Mouse (Mus musculus) limb, embryonic 10.5 days (tissue): ENCODE data around the gene Cables2. TPM values are rescaled to one million over a fixed set of nuclear protein-coding genes. Genes with fewer than 3 reads are reported as not detected.
A peak's percentile ranks its signal among the peaks of the same experiment; 100 is the strongest.

ENCODE experiments used
- DNase-seq: peaks from one replicate; pipeline ENCODE4 v3.0.0-alpha.2; 2017; ENCODE audit warnings: low spot score
- H3K27ac ChIP-seq: fragments of 300-500 bp; sonication (generic); 2 replicates; pipeline ENCODE4 v1.5.1; 2016; ENCODE audit warnings: mild to moderate bottlenecking
- H3K27me3 ChIP-seq: fragments of 300-500 bp; sonication (generic); 2 replicates; pipeline ENCODE4 v1.6.1; 2016; ENCODE audit warnings: low read depth, mild to moderate bottlenecking; ENCODE audit not compliant: poor library complexity, severe bottlenecking
- H3K36me3 ChIP-seq: fragments of 300-500 bp; sonication (generic); 2 replicates; pipeline ENCODE4 v1.6.1; 2016; ENCODE audit warnings: mild to moderate bottlenecking, moderate library complexity
- H3K4me1 ChIP-seq: fragments of 300-500 bp; sonication (generic); 2 replicates; pipeline ENCODE4 v1.6.1; 2016
- H3K4me3 ChIP-seq: fragments of 300-500 bp; sonication (generic); 2 replicates; pipeline ENCODE4 v1.5.1; 2016; ENCODE audit warnings: mild to moderate bottlenecking, moderate library complexity
- H3K9me3 ChIP-seq: fragments of 300-500 bp; sonication (generic); replicated peaks from 2 replicates; pipeline ENCODE4 v1.6.1; 2016; ENCODE audit warnings: mild to moderate bottlenecking
- WGBS: fragments of 180-500 bp; shearing (Covaris S2); methylation state at CpG from one replicate; pipeline ENCODE4 v1.1.7; 2016; 5-methylcytosine and 5-hydroxymethylcytosine counted together
- polyA plus RNA-seq: library from polyadenylated mRNA; unstranded; fragments of >200 nt; fragmentation: Nextera tagmentation; extraction: Ambion mirVana; gene quantifications from 2 replicates; pipeline ENCODE4 v1.2.1, GENCODE M21; 2016

The Cables2 gene
- polyA plus RNA-seq, 1 experiment from 2014 or later: 16.4 TPM

- no peaks in the 10 kb centered on the region for H3K36me3 ChIP-seq
- 91% methylated on average over 5 of the region's 5 CpGs for WGBS
These were observed 34.7 kb downstream of the Cables2 start for GRCm38 (mm10) chr2:180238591-180238990.

GRCm38 (mm10) chr2:180237601-180238345 lies 35.5 kb downstream of the Cables2 start:
- H3K36me3 ChIP-seq: no peaks in the 10 kb centered on the region
- H3K4me1 ChIP-seq: peaks cover 14% of the 10 kb centered on the region
- H3K9me3 ChIP-seq: no peaks in the 10 kb centered on the region
- H3K4me3 ChIP-seq: no peak overlapping the region
- no peak overlapping the region for H3K27ac ChIP-seq
- no peaks in the 10 kb centered on the region for H3K27me3 ChIP-seq
- 91% methylated on average over 7 of the region's 7 CpGs for WGBS
- DNase-seq: no peak

More at GRCm38 (mm10) chr2:180238591-180238990, 34.7 kb downstream of the Cables2 start:
- H3K4me1 ChIP-seq: peaks cover 14% of the 10 kb centered on the region
- H3K27ac ChIP-seq: no peak overlapping the region
- no peak for DNase-seq
- no peaks in the 10 kb centered on the region for H3K27me3 ChIP-seq
- no peaks in the 10 kb centered on the region for H3K9me3 ChIP-seq
- H3K4me3 ChIP-seq: no peak overlapping the region

GRCm38 (mm10) chr2:180236930-180237329 lies 36.4 kb downstream of the Cables2 start:
- Histone ChIP-seq H3K4me1 (peaks cover 14% of the 10 kb centered on the region), H3K9me3 (no peaks in the 10 kb centered on the region), H3K27ac (no peak overlapping the region), H3K36me3 (no peaks in the 10 kb centered on the region), H3K4me3 (no peak overlapping the region), H3K27me3 (no peaks in the 10 kb centered on the region)
- 83% methylated on average over 3 of the region's 3 CpGs for WGBS
- no peak for DNase-seq

- H3K27ac ChIP-seq: peak overlapping the region; percentile 34; the same call in 1 of the 2 replicates
- H3K36me3 ChIP-seq: no peaks in the 10 kb centered on the region
- peaks cover 19% of the 10 kb centered on the region for H3K4me1 ChIP-seq
- no peaks in the 10 kb centered on the region for H3K9me3 ChIP-seq
- no peak overlapping the region for H3K4me3 ChIP-seq
- H3K27me3 ChIP-seq: no peaks in the 10 kb centered on the region
- WGBS: 63% methylated on average over 3 of the region's 3 CpGs
- no peak for DNase-seq
These were observed 36.8 kb downstream of the Cables2 start for GRCm38 (mm10) chr2:180236500-180236899.

- 94% methylated on average over 4 of the region's 4 CpGs for WGBS
- no peak overlapping the region for H3K4me3 ChIP-seq
- H3K27me3 ChIP-seq: no peaks in the 10 kb centered on the region
- no peaks in the 10 kb centered on the region for H3K9me3 ChIP-seq
- peaks cover 19% of the 10 kb centered on the region for H3K4me1 ChIP-seq
- DNase-seq: no peak
- H3K36me3 ChIP-seq: no peaks in the 10 kb centered on the region
- 0 out of 2 replicates have a peak overlapping the region, but pooled peaks have one; percentile 34 for H3K27ac ChIP-seq
These were observed 37.5 kb downstream of the Cables2 start for GRCm38 (mm10) chr2:180235788-180236187.

GRCm38 (mm10) chr2:180234980-180235379 lies 38.3 kb downstream of the Cables2 start:
- WGBS: 62% methylated on average over 6 of the region's 6 CpGs
- no peaks in the 10 kb centered on the region for H3K36me3 ChIP-seq
- DNase-seq: no peak
- peak overlapping the region; percentile 73 for H3K27ac ChIP-seq
- H3K4me1 ChIP-seq: peaks cover 26% of the 10 kb centered on the region
- no peaks in the 10 kb centered on the region for H3K27me3 ChIP-seq
- no peak overlapping the region for H3K4me3 ChIP-seq
- no peaks in the 10 kb centered on the region for H3K9me3 ChIP-seq

- Histone ChIP-seq H3K4me1 (peaks cover 26% of the 10 kb centered on the region), H3K36me3 (no peaks in the 10 kb centered on the region), H3K4me3 (no peak overlapping the region), H3K9me3 (no peaks in the 10 kb centered on the region), H3K27me3 (no peaks in the 10 kb centered on the region), H3K27ac (peak overlapping the region; percentile 73; the same call in 1 of the 2 replicates)
- 94% methylated on average over 8 of the region's 8 CpGs for WGBS
- no peak for DNase-seq
These were observed 38.9 kb downstream of the Cables2 start for GRCm38 (mm10) chr2:180234353-180234752.

GRCm38 (mm10) chr2:180233101-180233904 lies 40.0 kb downstream of the Cables2 start:
- Histone ChIP-seq H3K9me3 (no peaks in the 10 kb centered on the region), H3K36me3 (no peaks in the 10 kb centered on the region), H3K27ac (no peak overlapping the region), H3K4me1 (peaks cover 33% of the 10 kb centered on the region), H3K4me3 (no peak overlapping the region), H3K27me3 (no peaks in the 10 kb centered on the region)
- DNase-seq: no peak
- 87% methylated on average over 7 of the region's 7 CpGs for WGBS

GRCm38 (mm10) chr2:180230482-180230881 lies 42.8 kb downstream of the Cables2 start:
- WGBS: 59% methylated on average over 4 of the region's 4 CpGs
- H3K4me3 ChIP-seq: no peak overlapping the region
- DNase-seq: no peak
- peaks cover 60% of the 10 kb centered on the region for H3K4me1 ChIP-seq
- H3K27ac ChIP-seq: no peak overlapping the region
- H3K27me3 ChIP-seq: peaks cover 18% of the 10 kb centered on the region
- H3K9me3 ChIP-seq: no peaks in the 10 kb centered on the region
- H3K36me3 ChIP-seq: no peaks in the 10 kb centered on the region

- no peaks in the 10 kb centered on the region for H3K36me3 ChIP-seq
- DNase-seq: no peak
- H3K9me3 ChIP-seq: no peaks in the 10 kb centered on the region
- H3K4me3 ChIP-seq: no peak overlapping the region
- peaks cover 60% of the 10 kb centered on the region for H3K4me1 ChIP-seq
- WGBS: 69% methylated on average over 3 of the region's 3 CpGs
- no peak overlapping the region for H3K27ac ChIP-seq
- peaks cover 31% of the 10 kb centered on the region for H3K27me3 ChIP-seq
These were observed 44.2 kb downstream of the Cables2 start for GRCm38 (mm10) chr2:180229129-180229528.

- H3K27ac ChIP-seq: peak overlapping the region; percentile 71; the same call in 1 of the 2 replicates
- H3K9me3 ChIP-seq: no peaks in the 10 kb centered on the region
- H3K4me1 ChIP-seq: peaks cover 60% of the 10 kb centered on the region
- WGBS: 51% methylated on average over 7 of the region's 7 CpGs
- no peak overlapping the region for H3K4me3 ChIP-seq
- H3K27me3 ChIP-seq: peaks cover 37% of the 10 kb centered on the region
- no peaks in the 10 kb centered on the region for H3K36me3 ChIP-seq
- DNase-seq: no peak
These were observed 44.7 kb downstream of the Cables2 start for GRCm38 (mm10) chr2:180228592-180228991.

- H3K36me3 ChIP-seq: no peaks in the 10 kb centered on the region
- H3K4me3 ChIP-seq: peak overlapping the region; percentile 41; the same call in 1 of the 2 replicates
- peak overlapping the region; percentile 71 for H3K27ac ChIP-seq
- peaks cover 42% of the 10 kb centered on the region for H3K27me3 ChIP-seq
- peaks cover 65% of the 10 kb centered on the region for H3K4me1 ChIP-seq
- no peak for DNase-seq
- no peaks in the 10 kb centered on the region for H3K9me3 ChIP-seq
- 53% methylated on average over 6 of the region's 6 CpGs for WGBS
These were observed 45.2 kb downstream of the Cables2 start for GRCm38 (mm10) chr2:180228060-180228458.
